Mouse (Mus musculus): ENCODE results near the gene Babam1.

DNA sequence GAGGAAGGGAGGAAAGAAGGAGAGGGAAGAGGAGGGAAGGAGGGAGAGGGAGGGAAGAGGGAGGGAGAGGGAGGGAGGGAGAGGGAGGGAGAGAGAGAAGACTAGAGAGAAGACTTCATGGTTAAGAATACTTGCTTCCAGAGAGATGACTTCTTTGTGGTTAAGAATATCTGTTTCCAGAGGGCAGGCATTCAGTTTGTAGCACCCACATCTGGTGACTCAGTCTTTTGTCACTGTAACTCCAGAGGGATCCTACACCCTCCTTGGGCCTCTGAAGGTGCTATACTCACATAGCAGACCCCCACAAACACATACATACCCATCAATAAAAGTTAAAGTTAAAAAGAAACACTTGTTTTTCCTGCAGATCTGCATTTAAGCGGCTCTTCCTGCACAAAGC lies 45.1 kb upstream of the Babam1 start:
- TF ChIP-seq POLR2A (IDR thresholded peaks at IDR 0.05; ENCODE audit: borderline replicate concordance, insufficient read depth, low read length) = no peak
- no peak for TF ChIP-seq CTCF (IDR thresholded peaks at IDR 0.05; ENCODE audit: borderline replicate concordance, insufficient read depth, low read depth, low read length)

Measured in cerebellum, adult 2 months (tissue).